Mouse (Mus musculus) midbrain, embryonic 13.5 days (tissue): ENCODE measurements at regions not wholly inside any gene's neighbourhood (a gene's known extent, or its start where the extent isn't known, plus 50 kb on each side); places are given as distances from the start of the nearest gene placed in this dataset.

Experiments used
- ATAC-seq: fragments of 200-750 bp; cut with Nextera tagmentation; 2 replicates; pipeline ENCODE4 v1.8.0; 2017; ENCODE audit warnings: mild to moderate bottlenecking, moderate TSS enrichment, moderate library complexity
- H3K27ac ChIP-seq: fragments of 300-500 bp; sonication (generic); 2 replicates; pipeline ENCODE4 v1.5.1; 2015; ENCODE audit warnings: inconsistent platforms, mild to moderate bottlenecking, moderate library complexity
- H3K27me3 ChIP-seq: fragments of 300-500 bp; sonication (generic); 2 replicates; pipeline ENCODE4 v1.6.1; 2015; ENCODE audit warnings: mild to moderate bottlenecking, inconsistent platforms
- H3K36me3 ChIP-seq: fragments of 300-500 bp; sonication (generic); 2 replicates; pipeline ENCODE4 v1.6.1; 2015; ENCODE audit warnings: mild to moderate bottlenecking, inconsistent platforms
- H3K4me1 ChIP-seq: fragments of 300-500 bp; sonication (generic); replicated peaks from 2 replicates; pipeline ENCODE4 v1.6.1; 2015; ENCODE audit warnings: inconsistent platforms
- H3K4me2 ChIP-seq: fragments of 300-500 bp; sonication (generic); replicated peaks from 2 replicates; pipeline ENCODE4 v1.6.1; 2015; ENCODE audit warnings: moderate library complexity, mild to moderate bottlenecking, inconsistent platforms
- H3K4me3 ChIP-seq: fragments of 300-500 bp; sonication (generic); replicated peaks from 2 replicates; pipeline ENCODE4 v1.5.1; 2015; ENCODE audit warnings: mild to moderate bottlenecking, inconsistent platforms
- H3K9ac ChIP-seq: fragments of 300-500 bp; sonication (generic); replicated peaks from 2 replicates; pipeline ENCODE4 v1.6.1; 2015; ENCODE audit warnings: mild to moderate bottlenecking, inconsistent platforms
- H3K9me3 ChIP-seq: fragments of 300-500 bp; sonication (generic); 2 replicates; pipeline ENCODE4 v1.6.1; 2016; ENCODE audit warnings: mild to moderate bottlenecking, inconsistent platforms
- WGBS: fragments of 180-500 bp; shearing (Covaris S2); methylation state at CpG from one replicate; pipeline ENCODE4 v1.1.7; 2015; 5-methylcytosine and 5-hydroxymethylcytosine counted together

GRCm38 (mm10) chr7:111420698-111421097 is 337.9 kb upstream of the Eif4g2 start:
- Histone ChIP-seq H3K27ac (no peak overlapping the region), H3K9me3 (no peaks in the 10 kb centered on the region), H3K4me3 (no peak overlapping the region), H3K4me1 (no peaks in the 10 kb centered on the region), H3K4me2 (no peak overlapping the region), H3K9ac (no peak overlapping the region), H3K27me3 (no peaks in the 10 kb centered on the region), H3K36me3 (no peaks in the 10 kb centered on the region)
- 93% methylated on average over 3 of the region's 3 CpGs for WGBS
- no peak for ATAC-seq

GRCm38 (mm10) chr7:111417735-111418134 is 334.9 kb upstream of the Eif4g2 start:
- 24% methylated on average over 3 of the region's 3 CpGs for WGBS
- ATAC-seq, result no peak

GRCm38 (mm10) chr7:111416061-111416460 is 333.2 kb upstream of the Eif4g2 start:
- H3K9me3 ChIP-seq, result no peaks in the 10 kb centered on the region
- H3K9ac ChIP-seq, result no peak overlapping the region
- H3K27ac ChIP-seq, result no peak overlapping the region
- peaks cover 10% of the 10 kb centered on the region; the same call in 1 of the 2 replicates for H3K4me1 ChIP-seq
- no peaks in the 10 kb centered on the region for H3K36me3 ChIP-seq
- 71% methylated on average over 6 of the region's 6 CpGs for WGBS
- ATAC-seq, result no peak
- no peaks in the 10 kb centered on the region for H3K27me3 ChIP-seq
- no peak overlapping the region for H3K4me3 ChIP-seq
- H3K4me2 ChIP-seq, result no peak overlapping the region

More at GRCm38 (mm10) chr7:111417735-111418134, 334.9 kb upstream of the Eif4g2 start:
- H3K36me3 ChIP-seq, result no peaks in the 10 kb centered on the region
- no peak overlapping the region for H3K4me2 ChIP-seq
- no peaks in the 10 kb centered on the region for H3K9me3 ChIP-seq
- no peak overlapping the region for H3K27ac ChIP-seq
- no peaks in the 10 kb centered on the region for H3K27me3 ChIP-seq
- H3K4me3 ChIP-seq, result no peak overlapping the region
- 0 out of 2 replicates have a peak, but pooled peaks cover 4% of the 10 kb centered on the region for H3K4me1 ChIP-seq
- no peak overlapping the region for H3K9ac ChIP-seq

- H3K4me3 ChIP-seq, result no peak overlapping the region
- WGBS, result 86% methylated on average over 4 of the region's 4 CpGs
Measured at GRCm38 (mm10) chr7:111413745-111414144, 330.9 kb upstream of the Eif4g2 start.

GRCm38 (mm10) chr7:111412957-111413356 is 330.1 kb upstream of the Eif4g2 start:
- no peak for ATAC-seq
- 40% methylated on average over 2 of the region's 2 CpGs for WGBS

More at GRCm38 (mm10) chr7:111413745-111414144, 330.9 kb upstream of the Eif4g2 start:
- no peak for ATAC-seq
- Histone ChIP-seq H3K27ac (no peak overlapping the region), H3K36me3 (no peaks in the 10 kb centered on the region), H3K27me3 (no peaks in the 10 kb centered on the region), H3K9me3 (no peaks in the 10 kb centered on the region), H3K4me2 (no peak overlapping the region), H3K9ac (no peak overlapping the region), H3K4me1 (peaks cover 10% of the 10 kb centered on the region; the same call in 1 of the 2 replicates)

GRCm38 (mm10) chr7:111411386-111411960 is 328.6 kb upstream of the Eif4g2 start:
- H3K9ac ChIP-seq, result no peak overlapping the region
- ATAC-seq, result no peak
- 96% methylated on average over 5 of the region's 5 CpGs for WGBS
- no peaks in the 10 kb centered on the region for H3K27me3 ChIP-seq
- no peak overlapping the region for H3K4me2 ChIP-seq
- no peaks in the 10 kb centered on the region for H3K9me3 ChIP-seq
- no peak overlapping the region for H3K4me3 ChIP-seq
- H3K27ac ChIP-seq, result no peak overlapping the region
- H3K4me1 ChIP-seq, result peaks cover 10% of the 10 kb centered on the region; the same call in 1 of the 2 replicates
- no peaks in the 10 kb centered on the region for H3K36me3 ChIP-seq

More at GRCm38 (mm10) chr7:111412957-111413356, 330.1 kb upstream of the Eif4g2 start:
- Histone ChIP-seq H3K36me3 (no peaks in the 10 kb centered on the region), H3K27me3 (no peaks in the 10 kb centered on the region), H3K9ac (no peak overlapping the region), H3K4me1 (peaks cover 10% of the 10 kb centered on the region; the same call in 1 of the 2 replicates), H3K9me3 (no peaks in the 10 kb centered on the region), H3K4me3 (no peak overlapping the region), H3K4me2 (no peak overlapping the region), H3K27ac (no peak overlapping the region)

- Histone ChIP-seq H3K9ac (no peak overlapping the region), H3K9me3 (no peaks in the 10 kb centered on the region), H3K4me2 (no peak overlapping the region), H3K36me3 (no peaks in the 10 kb centered on the region), H3K4me1 (peaks cover 9% of the 10 kb centered on the region), H3K27ac (no peak overlapping the region), H3K4me3 (no peak overlapping the region), H3K27me3 (no peaks in the 10 kb centered on the region)
- no peak for ATAC-seq
- 94% methylated on average over 2 of the region's 2 CpGs for whole genome bisulfite sequencing
Measured at GRCm38 (mm10) chr7:111395972-111396371, 313.1 kb upstream of the Eif4g2 start.

GRCm38 (mm10) chr7:111395111-111395510 is 312.3 kb upstream of the Eif4g2 start:
- H3K4me3 ChIP-seq, result no peak overlapping the region
- ATAC-seq, result no peak
- no peaks in the 10 kb centered on the region for H3K27me3 ChIP-seq
- WGBS, result 54% methylated on average over 6 of the region's 6 CpGs
- H3K9ac ChIP-seq, result no peak overlapping the region
- no peaks in the 10 kb centered on the region for H3K9me3 ChIP-seq
- peak overlapping the region; percentile 25; the same call in 1 of the 2 replicates for H3K27ac ChIP-seq
- H3K4me1 ChIP-seq, result peaks cover 9% of the 10 kb centered on the region
- no peaks in the 10 kb centered on the region for H3K36me3 ChIP-seq
- no peak overlapping the region for H3K4me2 ChIP-seq

- ATAC-seq, result no peak
- no peaks in the 10 kb centered on the region for H3K9me3 ChIP-seq
Measured at GRCm38 (mm10) chr7:111393846-111394245, 311.0 kb upstream of the Eif4g2 start.

GRCm38 (mm10) chr7:111389690-111390089 is 306.9 kb upstream of the Eif4g2 start:
- H3K27me3 ChIP-seq, result no peaks in the 10 kb centered on the region
- H3K36me3 ChIP-seq, result no peaks in the 10 kb centered on the region
- H3K27ac ChIP-seq, result no peak overlapping the region
- H3K9ac ChIP-seq, result no peak overlapping the region
- H3K9me3 ChIP-seq, result no peaks in the 10 kb centered on the region
- ATAC-seq, result no peak
- H3K4me3 ChIP-seq, result no peak overlapping the region
- no peak overlapping the region for H3K4me2 ChIP-seq
- peaks cover 2% of the 10 kb centered on the region; the same call in 1 of the 2 replicates for H3K4me1 ChIP-seq

More at GRCm38 (mm10) chr7:111393846-111394245, 311.0 kb upstream of the Eif4g2 start:
- H3K4me1 ChIP-seq, result peaks cover 9% of the 10 kb centered on the region
- H3K4me3 ChIP-seq, result no peak overlapping the region
- H3K4me2 ChIP-seq, result no peak overlapping the region
- H3K27ac ChIP-seq, result no peak overlapping the region
- no peaks in the 10 kb centered on the region for H3K27me3 ChIP-seq
- H3K9ac ChIP-seq, result no peak overlapping the region
- no peaks in the 10 kb centered on the region for H3K36me3 ChIP-seq

GRCm38 (mm10) chr7:111374534-111374933 is 291.7 kb upstream of the Eif4g2 start:
- no peak for ATAC-seq
- Histone ChIP-seq H3K9ac (no peak overlapping the region), H3K4me1 (peaks cover 10% of the 10 kb centered on the region), H3K4me2 (no peak overlapping the region), H3K9me3 (no peaks in the 10 kb centered on the region), H3K4me3 (no peak overlapping the region), H3K36me3 (no peaks in the 10 kb centered on the region), H3K27ac (no peak overlapping the region), H3K27me3 (no peaks in the 10 kb centered on the region)
- WGBS, result 92% methylated on average over 7 of the region's 7 CpGs

- H3K4me2 ChIP-seq, result no peak overlapping the region
- ATAC-seq, result no peak
- peaks cover 10% of the 10 kb centered on the region for H3K4me1 ChIP-seq
- H3K4me3 ChIP-seq, result no peak overlapping the region
- no peak overlapping the region for H3K9ac ChIP-seq
- no peaks in the 10 kb centered on the region for H3K36me3 ChIP-seq
- H3K27me3 ChIP-seq, result no peaks in the 10 kb centered on the region
- H3K9me3 ChIP-seq, result no peaks in the 10 kb centered on the region
- 77% methylated on average over 10 of the region's 10 CpGs for WGBS
- H3K27ac ChIP-seq, result no peak overlapping the region
Measured at GRCm38 (mm10) chr7:111373380-111374173, 290.7 kb upstream of the Eif4g2 start.
